Mouse (Mus musculus) gastrocnemius, adult 2 months (tissue): ENCODE measurements around the gene Kif21b. TPM values are rescaled to one million over a fixed set of nuclear protein-coding genes. Genes with fewer than 3 reads are reported as not detected.

Source experiments
- DNase-seq: peaks from one replicate; pipeline ENCODE4 v3.0.0; 2022
- H3K27ac ChIP-seq: fragments of 200-600 bp; 2 replicates; pipeline ENCODE4 v1.8.1; 2022; ENCODE audit warnings: mild to moderate bottlenecking
- H3K4me3 ChIP-seq: fragments of 200-600 bp; 2 replicates; pipeline ENCODE4 v1.8.1; 2022; ENCODE audit warnings: mild to moderate bottlenecking, moderate library complexity
- CTCF ChIP-seq: fragments of 200-600 bp; IDR thresholded peaks from 2 replicates; pipeline ENCODE4 v1.8.1; 2022; ENCODE audit warnings: antibody characterized with exemption, mild to moderate bottlenecking, moderate library complexity
- intact Hi-C: fragments of 180-260 bp; cut with DNase I; formaldehyde crosslinking; loops from one replicate; pipeline ENCODE4 v1.15.1; 2025
- long read RNA-seq, 2 experiments: library from polyadenylated mRNA; stranded (forward); transcript quantifications; one replicate each; pipeline ENCODE4 v2.0.0; 2021
- total RNA-seq, 2 experiments: library from RNA; stranded (reverse); gene quantifications; 2 replicates each; pipeline ENCODE4 v1.2.3; 2021

Gene Kif21b
- total RNA-seq: under 1 TPM; 0.46 to 0.47 TPM
- long read RNA-seq, experiment 1: 0 reads
- long read RNA-seq, experiment 2: 0 reads

- H3K27ac ChIP-seq: peak within 1 kb of the TSS; percentile 74
- no peak for TF ChIP-seq CTCF
- peak; percentile 89 for DNase-seq
- intact Hi-C loops: no loop called here
- peak within 1 kb of the TSS; percentile 83 for H3K4me3 ChIP-seq
Observed at GRCm38 (mm10) chr1:136130951-136131558, at the start of gene Kif21b. Gene Kif21b (plus strand): TSS chr1:136131389.

GRCm38 (mm10) chr1:136085988-136086685, 45.1 kb upstream of the Kif21b start:
- intact Hi-C loops: no loop called here
- no peak for DNase-seq
- TF ChIP-seq CTCF: no peak
- no peak overlapping the region for H3K27ac ChIP-seq
- H3K4me3 ChIP-seq: no peak overlapping the region

- DNase-seq: no peak
- TF ChIP-seq CTCF: no peak
- H3K27ac ChIP-seq: peak overlapping the region; percentile 83
- intact Hi-C loops: no loop called here
- H3K4me3 ChIP-seq: peak overlapping the region; percentile 21; the same call in 1 of the 2 replicates
Observed at GRCm38 (mm10) chr1:136089368-136090165, 41.6 kb upstream of the Kif21b start.

DNA sequence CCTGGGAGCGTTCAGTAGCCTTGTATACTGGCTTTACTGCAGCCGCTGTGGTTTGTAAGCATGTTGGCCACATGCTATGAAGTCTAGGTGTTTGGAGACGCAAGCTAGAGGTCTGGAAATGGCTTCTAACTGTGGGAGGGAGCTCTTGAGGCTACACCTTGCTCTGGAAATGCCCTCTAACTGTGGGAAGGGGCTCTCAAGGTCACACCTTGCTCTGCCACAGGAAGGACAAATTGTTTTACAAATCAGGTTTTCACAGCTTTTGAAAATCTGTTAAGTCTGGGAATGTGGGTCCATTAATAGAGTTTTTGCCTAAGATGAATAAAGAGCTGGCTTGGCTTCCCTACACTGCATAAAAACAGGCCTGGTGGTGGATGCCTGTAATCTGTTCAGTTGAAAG, 37.5 kb upstream of the Kif21b start:
- intact Hi-C loops: no loop called here
- no peak for DNase-seq
- H3K27ac ChIP-seq: no peak overlapping the region
- no peak overlapping the region for H3K4me3 ChIP-seq
- no peak for TF ChIP-seq CTCF

GRCm38 (mm10) chr1:136094807-136095206, 36.4 kb upstream of the Kif21b start:
- TF ChIP-seq CTCF: no peak
- intact Hi-C loops: no loop called here

DNA sequence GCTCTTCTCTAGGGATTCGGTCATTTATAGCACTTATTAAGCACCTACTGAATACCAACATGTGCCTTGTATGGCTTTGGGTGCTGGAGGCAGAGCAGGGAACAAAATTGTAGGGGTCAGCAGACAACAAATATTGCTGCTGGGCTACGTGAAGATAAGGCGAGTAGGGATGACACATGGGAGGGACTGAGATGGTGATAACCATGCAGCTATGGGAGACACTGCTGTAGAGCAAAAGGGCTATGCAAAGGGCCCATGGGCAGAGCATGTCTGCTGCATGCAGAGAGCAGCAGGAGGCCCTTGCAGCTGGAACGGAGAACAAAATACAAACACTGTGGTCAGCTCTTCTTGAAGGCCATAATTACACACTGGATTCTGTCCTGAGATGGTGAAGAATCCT, 29.1 kb upstream of the Kif21b start:
- H3K27ac ChIP-seq: no peak overlapping the region
- H3K4me3 ChIP-seq: no peak overlapping the region
- TF ChIP-seq CTCF: no peak
- intact Hi-C loops: no loop called here
- DNase-seq: no peak

More at GRCm38 (mm10) chr1:136094807-136095206, 36.4 kb upstream of the Kif21b start:
- DNase-seq: no peak
- no peak overlapping the region for H3K4me3 ChIP-seq
- no peak overlapping the region for H3K27ac ChIP-seq

GRCm38 (mm10) chr1:136102551-136102950, 28.6 kb upstream of the Kif21b start:
- intact Hi-C loops: no loop called here
- no peak for TF ChIP-seq CTCF
- Histone ChIP-seq H3K4me3 (no peak overlapping the region), H3K27ac (no peak overlapping the region)
- DNase-seq: no peak

DNA sequence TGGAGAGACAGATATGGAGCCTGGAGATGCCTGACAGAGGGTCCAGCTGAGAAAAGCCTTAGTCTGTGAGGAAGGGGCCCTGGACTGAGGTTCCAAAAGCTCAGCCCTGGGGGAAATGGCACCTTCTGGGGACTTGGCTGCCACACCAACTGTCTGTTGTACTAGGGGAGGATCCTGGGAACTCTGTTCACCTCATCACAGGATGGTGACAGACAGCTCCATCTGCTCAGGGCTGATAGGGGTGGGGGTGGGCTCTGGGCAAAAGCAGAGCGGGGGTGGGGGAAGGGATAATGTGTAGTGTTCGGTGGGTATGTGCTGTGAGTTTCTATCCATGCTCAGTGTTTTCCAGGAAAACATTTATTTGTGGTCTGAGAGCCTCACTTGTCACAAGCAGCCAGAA, 28.2 kb upstream of the Kif21b start:
- intact Hi-C loops: no loop called here

GRCm38 (mm10) chr1:136103696-136104095, 27.5 kb upstream of the Kif21b start:
- no peak for DNase-seq
- intact Hi-C loops: no loop called here
- no peak overlapping the region for H3K27ac ChIP-seq
- TF ChIP-seq CTCF: no peak
- H3K4me3 ChIP-seq: no peak overlapping the region

More for the DNA sequence above, 28.2 kb upstream of the Kif21b start:
- no peak for DNase-seq
- no peak for TF ChIP-seq CTCF
- Histone ChIP-seq H3K27ac (no peak overlapping the region), H3K4me3 (no peak overlapping the region)

DNA sequence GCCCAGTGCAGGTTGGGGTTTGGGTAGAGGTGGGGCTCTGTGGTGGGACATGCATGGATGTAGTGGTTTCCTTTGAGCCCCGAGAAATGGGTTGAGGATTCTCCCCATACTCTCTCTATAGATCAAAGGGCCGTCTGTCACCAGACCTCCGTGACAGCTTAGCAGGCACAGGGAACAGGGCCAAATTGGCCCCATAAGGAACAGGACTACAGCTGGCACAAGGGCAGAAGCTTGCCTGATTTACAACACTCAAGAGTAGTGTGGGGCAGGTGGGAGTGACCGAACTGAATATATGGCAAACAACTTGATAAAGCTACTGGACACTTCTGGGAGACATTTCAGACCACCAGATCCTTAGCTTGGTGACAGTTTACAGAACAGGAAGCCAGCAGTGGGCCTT, 26.4 kb upstream of the Kif21b start:
- Histone ChIP-seq H3K4me3 (no peak overlapping the region), H3K27ac (peak overlapping the region; percentile 2; the same call in 1 of the 2 replicates)
- peak; percentile 73 for DNase-seq
- intact Hi-C loops: no loop called here
- TF ChIP-seq CTCF: no peak

DNA sequence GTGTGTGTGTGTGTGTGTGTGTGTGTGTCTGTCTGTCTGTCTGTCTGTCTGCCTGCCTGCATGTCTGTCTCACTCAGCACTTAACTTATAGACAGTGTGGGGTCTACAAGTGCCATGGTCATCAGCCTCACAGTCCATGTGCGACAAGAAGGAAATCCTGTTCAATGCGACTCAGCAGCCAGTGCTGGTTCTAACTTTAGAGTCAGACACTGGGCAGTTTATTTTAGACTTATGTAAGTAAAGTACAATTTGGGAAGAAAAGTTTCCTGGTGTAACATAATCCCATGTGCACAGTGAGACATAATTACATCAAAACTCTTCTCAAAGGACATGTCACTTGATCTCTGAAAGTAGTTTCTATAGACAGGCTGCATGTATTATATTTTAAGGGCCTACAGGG, 21.7 kb upstream of the Kif21b start:
- Histone ChIP-seq H3K4me3 (no peak overlapping the region), H3K27ac (no peak overlapping the region)
- intact Hi-C loops: no loop called here
- TF ChIP-seq CTCF: no peak
- DNase-seq: no peak

GRCm38 (mm10) chr1:136116183-136116582, 15.0 kb upstream of the Kif21b start:
- TF ChIP-seq CTCF: peak; percentile 81
- Histone ChIP-seq H3K4me3 (no peak overlapping the region), H3K27ac (no peak overlapping the region)
- DNase-seq: peak; percentile 66
- intact Hi-C loops: loop anchor here (5.0 kb wide), 1 partner anchor 61 kb away; no protein-coding TSS in a partner anchor

DNA sequence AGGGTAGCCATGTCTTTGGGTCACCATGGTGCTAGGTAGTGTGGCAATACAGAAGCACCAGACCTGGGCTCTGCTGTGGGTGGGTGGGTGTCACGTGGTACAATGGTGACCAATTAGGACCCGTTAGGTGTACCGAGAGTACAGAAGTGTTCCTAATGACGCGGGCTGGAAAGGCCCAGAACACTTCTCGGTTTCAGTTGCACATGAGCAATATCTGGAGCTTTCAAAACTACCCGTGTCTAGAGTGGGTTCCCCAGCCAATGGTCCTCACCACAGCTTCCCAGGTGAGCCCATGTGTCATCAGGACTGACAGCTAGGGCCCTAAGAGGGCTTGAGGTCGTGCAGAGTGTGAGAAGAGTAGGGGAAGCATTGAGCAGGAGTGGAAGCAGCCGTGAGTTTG, 14.1 kb upstream of the Kif21b start:
- no peak for DNase-seq
- intact Hi-C loops: loop anchor here (5.0 kb wide), 1 partner anchor 60 kb away; no protein-coding TSS in a partner anchor
- TF ChIP-seq CTCF: no peak
- Histone ChIP-seq H3K27ac (no peak overlapping the region), H3K4me3 (no peak overlapping the region)
